Mouse (Mus musculus): Measurements from ENCODE around the gene Tex38. TPM values are rescaled to one million over a fixed set of nuclear protein-coding genes. Genes with fewer than 3 reads are reported as not detected.

The Tex38 gene
- total RNA-seq, 2 experiments from 2014 or later: 2.8 to 3.4 TPM

- no peak for DNase-seq
- intact Hi-C loops (cut with DNase I): no loop called here
Measured at GRCm38 (mm10) chr4:115777627-115778026, 3.2 kb downstream of the Tex38 start.

- intact Hi-C loops (cut with DNase I): no loop called here
Measured at GRCm38 (mm10) chr4:115775056-115775455, 5.8 kb downstream of the Tex38 start.

GRCm38 (mm10) chr4:115767647-115768467 is 13.0 kb downstream of the Tex38 start:
- no peak for DNase-seq
- intact Hi-C loops (cut with DNase I): no loop called here

More at GRCm38 (mm10) chr4:115775056-115775455, 5.8 kb downstream of the Tex38 start:
- DNase-seq: no peak

- intact Hi-C loops (cut with DNase I): no loop called here
- DNase-seq: no peak
Measured at GRCm38 (mm10) chr4:115764581-115764980, 16.2 kb downstream of the Tex38 start.

- intact Hi-C loops (cut with DNase I): no loop called here
- no peak for DNase-seq
Measured at GRCm38 (mm10) chr4:115761206-115761605, 19.6 kb downstream of the Tex38 start.

GRCm38 (mm10) chr4:115754851-115755250 is 26.0 kb downstream of the Tex38 start:
- DNase-seq: no peak
- intact Hi-C loops (cut with DNase I): no loop called here

GRCm38 (mm10) chr4:115754101-115754500 is 26.7 kb downstream of the Tex38 start:
- no peak for DNase-seq
- intact Hi-C loops (cut with DNase I): no loop called here

GRCm38 (mm10) chr4:115749336-115749735 is 31.5 kb downstream of the Tex38 start:
- intact Hi-C loops (cut with DNase I): no loop called here
- no peak for DNase-seq

- DNase-seq: no peak
- intact Hi-C loops (cut with DNase I): no loop called here
Measured at GRCm38 (mm10) chr4:115748181-115748580, 32.6 kb downstream of the Tex38 start.

GRCm38 (mm10) chr4:115743096-115743495 is 37.7 kb downstream of the Tex38 start:
- intact Hi-C loops (cut with DNase I): no loop called here
- no peak for DNase-seq

- intact Hi-C loops (cut with DNase I): no loop called here
- DNase-seq: no peak
Measured at GRCm38 (mm10) chr4:115742658-115743057, 38.2 kb downstream of the Tex38 start.

- intact Hi-C loops (cut with DNase I): loop anchor here (5.0 kb wide), 1 partner anchor 94 kb away; no protein-coding TSS in a partner anchor
- no peak for DNase-seq
Measured at GRCm38 (mm10) chr4:115738481-115738985, 42.3 kb downstream of the Tex38 start.

- peak; percentile 98 for DNase-seq
- intact Hi-C loops (cut with DNase I): loop anchor here (5.0 kb wide), 1 partner anchor 95 kb away; no protein-coding TSS in a partner anchor
Measured at GRCm38 (mm10) chr4:115737551-115738041, 43.2 kb downstream of the Tex38 start, which contains the start of gene Efcab14. Efcab14 (plus strand) TSS chr4:115737744.

- intact Hi-C loops (cut with DNase I): loop anchor here (5.0 kb wide), 3 partner anchors 52 to 217 kb away; no protein-coding TSS in a partner anchor
Measured at GRCm38 (mm10) chr4:115734867-115735266, 46.0 kb downstream of the Tex38 start.

GRCm38 (mm10) chr4:115733746-115734145 is 47.1 kb downstream of the Tex38 start:
- no peak for DNase-seq
- intact Hi-C loops (cut with DNase I): loop anchor here (5.0 kb wide), 2 partner anchors 54 to 219 kb away; no protein-coding TSS in a partner anchor

More at GRCm38 (mm10) chr4:115734867-115735266, 46.0 kb downstream of the Tex38 start:
- DNase-seq: no peak

- DNase-seq: no peak
- intact Hi-C loops (cut with DNase I): loop anchor here (5.0 kb wide), 2 partner anchors 55 to 220 kb away; no protein-coding TSS in a partner anchor
Measured at GRCm38 (mm10) chr4:115732223-115732818, 48.5 kb downstream of the Tex38 start.

- intact Hi-C loops (cut with DNase I): loop anchor here (5.0 kb wide), 2 partner anchors 56 to 221 kb away; no protein-coding TSS in a partner anchor
- DNase-seq: peak; percentile 37 to 65
Measured at GRCm38 (mm10) chr4:115731588-115732222, 49.1 kb downstream of the Tex38 start.

Measured in gastrocnemius, postnatal 36 days (tissue).